Mouse (Mus musculus) naive thymus-derived CD4-positive, alpha-beta T cell, adult 2 months (primary cell): ENCODE results near the gene Lrfn3.
A peak's percentile ranks its signal among the peaks of the same experiment; 100 is the strongest.

ENCODE experiments used
- DNase-seq: peaks from one replicate; pipeline ENCODE4 v3.0.0-alpha.2; 2011; ENCODE audit warnings: low read depth

Lrfn3 gene

GRCm38 (mm10) chr7:30313666-30314320 is 48.8 kb downstream of the Lrfn3 start:
- no peak for DNase-seq

GRCm38 (mm10) chr7:30310136-30310535 is 52.4 kb downstream of the Lrfn3 start:
- no peak for DNase-seq

GRCm38 (mm10) chr7:30309395-30310129 is 53.0 kb downstream of the Lrfn3 start:
- DNase-seq = no peak

GRCm38 (mm10) chr7:30308076-30309005 is 54.2 kb downstream of the Lrfn3 start, which contains the start of gene Alkbh6:
TSS of gene Alkbh6 (plus strand) at chr7:30308717.
- DNase-seq = peak; percentile 96

GRCm38 (mm10) chr7:30306083-30306779 is 56.3 kb downstream of the Lrfn3 start:
- DNase-seq = peak; percentile 66
